Mouse (Mus musculus): ENCODE measurements around the gene Qrfp. TPM values are rescaled to one million over a fixed set of nuclear protein-coding genes. Genes with fewer than 3 reads are reported as not detected.

Gene Qrfp
- 0.10 TPM in 1 of 2 replicates, not detected in the other for polyA plus RNA-seq (2015; fragmentation: Nextera tagmentation; extraction: Ambion mirVana)

DNA sequence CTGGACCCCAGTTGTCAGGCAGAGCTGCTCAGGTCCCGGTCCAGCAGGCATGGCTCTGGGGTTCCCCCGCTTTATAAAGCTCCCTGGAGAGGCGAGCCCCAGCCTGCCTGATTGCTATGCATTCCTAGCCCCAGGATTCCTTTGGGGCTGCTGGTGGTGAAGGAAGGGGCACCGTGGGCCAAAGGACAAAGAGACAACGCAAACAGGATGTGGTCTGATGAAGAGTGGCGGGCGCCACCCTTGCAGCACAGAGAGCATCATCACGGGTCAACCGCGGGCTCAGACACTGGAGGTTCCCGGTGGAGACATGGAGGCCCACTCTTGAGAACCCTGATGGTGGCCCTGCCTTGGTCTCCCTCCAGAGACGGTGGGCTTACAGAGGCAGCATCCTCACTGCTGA is at the start of gene Qrfp:
Gene Qrfp, minus strand, starts transcription at position 137 of the 400 bp plus-strand sequence.
- Histone ChIP-seq H3K27ac (ENCODE audit: low read length) (no peak within 1 kb of the TSS), H3K4me3 (replicated peaks; ENCODE audit: low read length) (no peak within 1 kb of the TSS), H3K4me2 (ENCODE audit: low read depth, low read length) (no peak within 1 kb of the TSS), H3K36me3 (ENCODE audit: control insufficient read depth, insufficient read depth, low read length) (no peaks in the 10 kb centered on the region), H3K9ac (ENCODE audit: low read length) (no peak within 1 kb of the TSS), H3K27me3 (ENCODE audit: control insufficient read depth, insufficient read depth, low read length) (no peaks in the 10 kb centered on the region), H3K9me3 (replicated peaks; ENCODE audit: control insufficient read depth, low read length) (no peaks in the 10 kb centered on the region), H3K4me1 (ENCODE audit: control insufficient read depth, insufficient read depth, low read length) (peaks cover 9% of the 10 kb centered on the region; the same call in 1 of the 2 replicates)
- WGBS: 60% methylated on average over 12 of the region's 12 CpGs
- no peak for ATAC-seq (ENCODE audit: insufficient read depth, low FRiP score)

DNA sequence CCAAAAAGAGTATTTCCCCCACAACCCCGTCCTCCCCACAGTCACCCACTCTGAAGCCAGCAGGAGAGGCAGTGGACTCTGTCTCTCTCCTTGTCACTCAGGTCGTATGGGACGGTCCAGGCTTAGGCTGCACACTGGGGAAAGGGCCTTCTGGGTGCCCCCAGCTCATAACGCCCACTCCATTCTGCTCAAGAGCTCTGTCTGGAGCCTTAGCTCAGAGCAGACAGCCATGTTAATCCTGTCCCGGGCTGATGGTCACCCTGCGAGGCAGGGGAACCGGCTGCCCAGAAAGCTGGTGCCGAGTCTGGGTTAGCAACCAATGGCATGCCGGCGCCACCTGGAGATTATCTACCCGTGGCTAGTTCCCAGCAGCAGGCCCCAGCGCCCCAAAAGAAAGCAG is 48.1 kb upstream of the Qrfp start:
- Histone ChIP-seq H3K27me3 (ENCODE audit: control insufficient read depth, insufficient read depth, low read length) (no peaks in the 10 kb centered on the region; the same call in 1 of the 2 replicates), H3K27ac (ENCODE audit: low read length) (no peak overlapping the region), H3K9me3 (replicated peaks; ENCODE audit: control insufficient read depth, low read length) (no peaks in the 10 kb centered on the region), H3K36me3 (ENCODE audit: control insufficient read depth, insufficient read depth, low read length) (no peaks in the 10 kb centered on the region), H3K9ac (ENCODE audit: low read length) (no peak overlapping the region), H3K4me1 (ENCODE audit: control insufficient read depth, insufficient read depth, low read length) (0 out of 2 replicates have a peak, but pooled peaks cover 6% of the 10 kb centered on the region), H3K4me3 (replicated peaks; ENCODE audit: low read length) (no peak overlapping the region), H3K4me2 (ENCODE audit: low read depth, low read length) (no peak overlapping the region)
- 30% methylated on average over 12 of the region's 12 CpGs for WGBS
- no peak for ATAC-seq (ENCODE audit: insufficient read depth, low FRiP score)

DNA sequence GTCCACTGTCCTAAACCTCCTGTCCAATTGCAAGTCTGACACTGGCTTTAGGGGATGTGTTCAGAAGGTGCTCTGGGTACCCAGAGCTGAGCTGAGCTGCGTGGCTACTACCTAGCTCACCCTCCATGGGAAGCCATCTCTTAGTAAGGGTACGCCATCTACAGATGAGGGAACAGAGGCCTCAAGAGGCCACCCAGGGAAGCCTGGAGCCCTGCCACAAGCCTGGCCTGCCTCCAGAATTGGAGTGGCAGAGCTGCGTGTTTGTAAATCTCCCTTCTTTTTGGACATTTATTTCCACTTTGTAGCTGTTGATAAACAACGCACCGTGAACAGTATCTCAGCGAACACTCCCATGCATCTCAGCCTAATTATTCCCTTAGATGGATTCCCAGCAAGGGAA is 46.8 kb upstream of the Qrfp start:
- Histone ChIP-seq H3K36me3 (ENCODE audit: control insufficient read depth, insufficient read depth, low read length) (no peaks in the 10 kb centered on the region), H3K4me2 (ENCODE audit: low read depth, low read length) (no peak overlapping the region), H3K27me3 (ENCODE audit: control insufficient read depth, insufficient read depth, low read length) (no peaks in the 10 kb centered on the region; the same call in 1 of the 2 replicates), H3K9ac (ENCODE audit: low read length) (no peak overlapping the region; the same call in 1 of the 2 replicates), H3K9me3 (replicated peaks; ENCODE audit: control insufficient read depth, low read length) (no peaks in the 10 kb centered on the region), H3K27ac (ENCODE audit: low read length) (no peak overlapping the region), H3K4me1 (ENCODE audit: control insufficient read depth, insufficient read depth, low read length) (0 out of 2 replicates have a peak, but pooled peaks cover 6% of the 10 kb centered on the region), H3K4me3 (replicated peaks; ENCODE audit: low read length) (no peak overlapping the region)
- no peak for ATAC-seq (ENCODE audit: insufficient read depth, low FRiP score)
- 57% methylated on average over 6 of the region's 6 CpGs for WGBS

DNA sequence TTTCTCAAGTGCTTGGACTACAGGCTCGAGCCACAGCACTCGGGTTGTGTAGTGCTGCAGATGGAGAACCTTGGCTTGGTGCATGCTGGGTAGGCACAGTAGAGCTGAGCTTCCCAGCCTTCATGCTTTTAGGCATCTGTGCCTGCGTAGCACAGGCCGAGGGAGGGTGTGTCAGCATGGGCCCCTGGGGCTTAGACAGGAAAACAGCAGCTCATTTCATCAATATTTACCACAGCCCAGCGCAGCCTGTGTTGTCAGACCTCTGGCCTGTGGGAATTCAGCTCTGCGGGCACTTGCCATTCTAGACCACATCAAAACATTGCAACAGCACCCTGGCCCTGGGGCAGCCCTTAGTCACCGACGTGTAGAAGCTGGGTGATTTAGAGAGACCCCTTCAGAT is 45.6 kb upstream of the Qrfp start:
- WGBS: 73% methylated on average over 8 of the region's 8 CpGs
- H3K27me3 ChIP-seq (ENCODE audit: control insufficient read depth, insufficient read depth, low read length): no peaks in the 10 kb centered on the region; the same call in 1 of the 2 replicates
- no peak overlapping the region for H3K4me2 ChIP-seq (ENCODE audit: low read depth, low read length)
- no peak overlapping the region for H3K4me3 ChIP-seq (replicated peaks; ENCODE audit: low read length)
- no peak for ATAC-seq (ENCODE audit: insufficient read depth, low FRiP score)
- H3K36me3 ChIP-seq (ENCODE audit: control insufficient read depth, insufficient read depth, low read length): no peaks in the 10 kb centered on the region
- 0 out of 2 replicates have a peak, but pooled peaks cover 6% of the 10 kb centered on the region for H3K4me1 ChIP-seq (ENCODE audit: control insufficient read depth, insufficient read depth, low read length)
- H3K27ac ChIP-seq (ENCODE audit: low read length): no peak overlapping the region
- no peak overlapping the region for H3K9ac ChIP-seq (ENCODE audit: low read length)
- no peaks in the 10 kb centered on the region for H3K9me3 ChIP-seq (replicated peaks; ENCODE audit: control insufficient read depth, low read length)

DNA sequence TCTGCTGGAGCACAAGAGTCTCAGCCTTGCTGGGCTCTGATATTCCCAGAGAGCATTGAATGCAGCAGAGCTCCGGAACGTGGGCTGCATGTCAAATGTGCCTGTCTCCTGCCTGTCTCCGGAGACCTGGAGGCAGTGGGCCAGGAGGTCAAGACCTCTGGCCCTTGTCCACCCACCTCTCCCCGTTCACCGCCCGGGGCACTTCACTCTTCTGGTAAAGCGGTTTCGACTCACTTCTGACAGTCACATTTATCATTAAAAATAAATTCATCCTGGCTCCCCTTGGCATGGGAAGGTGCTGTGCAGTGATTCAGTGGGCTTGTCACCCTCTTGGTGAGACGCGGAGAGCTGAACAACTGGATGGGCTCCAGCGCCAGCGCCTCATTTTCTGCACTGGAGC is 39.8 kb upstream of the Qrfp start:
- peaks cover 15% of the 10 kb centered on the region for H3K4me1 ChIP-seq (ENCODE audit: control insufficient read depth, insufficient read depth, low read length)
- no peak overlapping the region for H3K27ac ChIP-seq (ENCODE audit: low read length)
- WGBS: 36% methylated on average over 12 of the region's 12 CpGs
- H3K4me3 ChIP-seq (replicated peaks; ENCODE audit: low read length): no peak overlapping the region
- no peak for ATAC-seq (ENCODE audit: insufficient read depth, low FRiP score)
- no peaks in the 10 kb centered on the region for H3K36me3 ChIP-seq (ENCODE audit: control insufficient read depth, insufficient read depth, low read length)
- H3K9ac ChIP-seq (ENCODE audit: low read length): no peak overlapping the region
- H3K4me2 ChIP-seq (ENCODE audit: low read depth, low read length): no peak overlapping the region
- no peaks in the 10 kb centered on the region for H3K9me3 ChIP-seq (replicated peaks; ENCODE audit: control insufficient read depth, low read length)
- H3K27me3 ChIP-seq (ENCODE audit: control insufficient read depth, insufficient read depth, low read length): peaks cover 25% of the 10 kb centered on the region

DNA sequence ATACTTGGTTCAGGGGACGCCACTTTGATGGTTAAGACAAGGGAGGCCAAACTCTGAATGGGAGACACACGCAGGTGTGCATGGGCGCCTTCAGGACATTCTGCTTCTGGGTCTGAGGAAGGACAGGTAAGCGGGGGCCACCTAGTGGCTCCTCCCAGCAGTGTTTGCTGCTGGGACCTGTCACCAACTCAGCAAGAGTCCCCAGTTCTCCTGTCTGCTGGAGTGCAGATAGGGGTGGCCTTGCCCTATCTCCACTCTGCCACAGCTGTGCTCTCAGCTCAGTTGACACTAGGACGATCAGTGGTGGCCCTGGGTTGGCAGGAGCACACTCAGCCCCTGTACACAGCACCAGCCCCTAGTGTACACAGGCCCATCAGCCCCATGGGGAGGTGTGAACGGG is 37.5 kb upstream of the Qrfp start:
- H3K4me1 ChIP-seq (ENCODE audit: control insufficient read depth, insufficient read depth, low read length): peaks cover 11% of the 10 kb centered on the region
- no peaks in the 10 kb centered on the region for H3K36me3 ChIP-seq (ENCODE audit: control insufficient read depth, insufficient read depth, low read length)
- H3K27me3 ChIP-seq (ENCODE audit: control insufficient read depth, insufficient read depth, low read length): peaks cover 40% of the 10 kb centered on the region
- no peak overlapping the region for H3K4me2 ChIP-seq (ENCODE audit: low read depth, low read length)
- no peak overlapping the region for H3K27ac ChIP-seq (ENCODE audit: low read length)
- no peak overlapping the region for H3K4me3 ChIP-seq (replicated peaks; ENCODE audit: low read length)
- 15% methylated on average over 6 of the region's 6 CpGs for WGBS
- no peaks in the 10 kb centered on the region for H3K9me3 ChIP-seq (replicated peaks; ENCODE audit: control insufficient read depth, low read length)
- ATAC-seq (ENCODE audit: insufficient read depth, low FRiP score): 0 out of 2 replicates have a peak, but pooled peaks have one; percentile 17
- H3K9ac ChIP-seq (ENCODE audit: low read length): no peak overlapping the region

DNA sequence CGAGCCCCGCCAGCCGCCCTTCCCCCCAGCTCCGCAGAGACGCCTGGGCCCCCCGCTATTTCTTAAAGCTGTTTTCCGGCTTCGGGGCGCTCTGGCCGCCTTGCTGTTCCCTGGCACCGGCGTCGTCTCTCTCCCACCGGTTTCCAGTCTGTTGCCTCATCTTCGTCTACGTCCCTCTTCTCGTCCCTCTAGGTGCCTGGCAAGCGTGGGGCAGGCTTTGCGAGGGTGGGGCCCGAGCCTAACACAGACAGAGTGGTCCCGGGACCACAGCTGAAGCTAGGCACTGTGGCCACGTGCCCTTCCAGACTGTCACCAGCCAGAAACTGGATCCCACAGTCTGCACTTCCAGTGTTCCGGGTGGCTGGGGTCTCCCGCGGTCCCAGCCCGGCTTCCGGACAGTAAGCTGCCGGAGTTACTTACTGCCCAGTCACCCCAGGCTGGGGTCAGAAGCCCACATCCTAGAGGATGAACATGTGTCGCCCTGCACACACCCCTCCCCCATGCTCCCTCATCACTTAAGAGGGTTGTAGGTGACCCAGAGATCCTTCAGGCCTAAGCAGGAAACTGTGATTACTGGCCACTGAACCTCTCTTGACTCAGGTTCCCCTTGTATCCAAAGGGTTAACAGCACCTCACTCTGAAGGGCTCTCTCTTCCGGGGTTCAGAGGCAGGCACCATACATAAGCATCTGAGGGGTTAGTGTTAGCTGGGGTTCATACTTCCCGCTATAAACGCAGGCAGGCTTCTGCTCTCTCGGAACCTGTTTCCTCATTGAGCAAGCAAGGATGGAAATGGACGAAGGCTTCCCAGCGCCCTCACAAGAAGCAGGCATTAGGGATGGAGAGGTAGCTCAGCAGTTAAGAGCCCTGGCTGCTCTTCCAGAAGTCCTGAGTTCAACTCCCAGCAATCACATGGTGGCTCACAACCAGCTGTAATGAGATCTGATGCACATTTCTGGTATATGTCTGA is 36.6 kb upstream of the Qrfp start:
- Histone ChIP-seq H3K4me1 (ENCODE audit: control insufficient read depth, insufficient read depth, low read length) (peaks cover 11% of the 10 kb centered on the region), H3K9me3 (replicated peaks; ENCODE audit: control insufficient read depth, low read length) (no peaks in the 10 kb centered on the region), H3K27me3 (ENCODE audit: control insufficient read depth, insufficient read depth, low read length) (peaks cover 40% of the 10 kb centered on the region), H3K27ac (ENCODE audit: low read length) (no peak overlapping the region), H3K4me3 (replicated peaks; ENCODE audit: low read length) (peak overlapping the region; percentile 60), H3K4me2 (ENCODE audit: low read depth, low read length) (peak overlapping the region; percentile 98), H3K36me3 (ENCODE audit: control insufficient read depth, insufficient read depth, low read length) (no peaks in the 10 kb centered on the region), H3K9ac (ENCODE audit: low read length) (peak overlapping the region; percentile 52)
- no peak for ATAC-seq (ENCODE audit: insufficient read depth, low FRiP score)
- 5% methylated on average over 35 of the region's 35 CpGs for WGBS

DNA sequence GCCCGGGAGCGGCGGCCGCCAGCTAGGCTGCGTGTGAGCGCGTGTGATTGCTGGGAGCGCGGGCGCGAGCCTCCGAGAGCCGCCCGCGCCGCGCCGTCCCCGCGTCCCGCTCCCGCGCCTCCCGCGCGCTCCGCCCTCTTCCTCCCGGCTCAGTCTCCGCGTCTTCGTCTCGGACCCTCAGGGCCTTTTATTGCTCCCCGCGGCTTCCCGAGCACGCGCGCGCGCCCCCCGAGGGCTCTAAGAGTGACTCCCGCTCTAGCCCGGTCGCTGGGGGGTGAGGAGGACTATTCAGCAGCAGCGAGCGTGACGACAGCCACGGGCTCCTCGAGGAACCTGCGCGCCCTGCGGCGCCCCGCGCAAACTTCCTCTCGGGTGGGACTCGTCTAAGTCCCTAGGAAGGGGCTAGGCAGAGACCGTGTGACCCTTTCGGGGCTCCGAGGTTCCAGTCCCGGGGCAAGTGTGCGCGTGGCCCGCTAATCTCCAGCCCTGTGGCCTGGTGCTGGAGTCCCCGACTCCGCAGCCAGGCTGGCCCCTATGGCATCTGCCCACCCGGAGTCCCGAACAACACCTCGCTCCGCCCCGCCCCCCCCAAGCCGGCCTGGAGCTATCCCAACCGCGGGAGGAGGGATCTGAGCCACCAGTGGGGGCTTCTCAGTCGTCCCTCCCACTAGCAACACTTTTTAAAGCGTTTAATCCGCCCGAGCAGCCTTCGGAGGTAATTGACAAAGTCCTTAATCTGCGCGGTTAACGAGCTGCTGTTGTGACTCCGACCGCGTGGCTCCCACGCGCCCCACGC is 35.7 kb upstream of the Qrfp start, which contains the start of gene Fibcd1:
Gene Fibcd1, minus strand, starts transcription at position 110 of the 796 bp plus-strand sequence.
- under 1% methylated on average over 70 of the region's 88 CpGs for WGBS
- no peak within 1 kb of the TSS for H3K27ac ChIP-seq (ENCODE audit: low read length)
- peak within 1 kb of the TSS; percentile 98 for H3K4me2 ChIP-seq (ENCODE audit: low read depth, low read length)
- H3K9ac ChIP-seq (ENCODE audit: low read length): peak within 1 kb of the TSS; percentile 52
- H3K36me3 ChIP-seq (ENCODE audit: control insufficient read depth, insufficient read depth, low read length): no peaks in the 10 kb centered on the region
- peaks cover 11% of the 10 kb centered on the region for H3K4me1 ChIP-seq (ENCODE audit: control insufficient read depth, insufficient read depth, low read length)
- H3K4me3 ChIP-seq (replicated peaks; ENCODE audit: low read length): peak within 1 kb of the TSS; percentile 60
- H3K9me3 ChIP-seq (replicated peaks; ENCODE audit: control insufficient read depth, low read length): no peaks in the 10 kb centered on the region
- 0 out of 2 replicates have a peak, but pooled peaks have one; percentile 24 for ATAC-seq (ENCODE audit: insufficient read depth, low FRiP score)
- H3K27me3 ChIP-seq (ENCODE audit: control insufficient read depth, insufficient read depth, low read length): peaks cover 40% of the 10 kb centered on the region
